Mouse (Mus musculus) liver, embryonic 11.5 days (tissue): ENCODE results near the gene Accs. TPM values are rescaled to one million over a fixed set of nuclear protein-coding genes. Genes with fewer than 3 reads are reported as not detected.

Experiments used
- ATAC-seq: fragments of 200-750 bp; cut with Nextera tagmentation; replicated peaks from 2 replicates; pipeline ENCODE4 v1.8.0; 2017; ENCODE audit warnings: moderate number of reproducible peaks, mild to moderate bottlenecking, moderate TSS enrichment, moderate library complexity; ENCODE audit not compliant: low FRiP score
- DNase-seq: peaks from one replicate; pipeline ENCODE4 v3.0.0-alpha.2; 2017; ENCODE audit warnings: low spot score
- H3K27ac ChIP-seq: fragments of 300-500 bp; sonication (generic); 2 replicates; pipeline ENCODE4 v1.5.1; 2014; ENCODE audit warnings: mild to moderate bottlenecking, low read depth, low read length, control low read depth
- H3K27me3 ChIP-seq: fragments of 300-500 bp; sonication (generic); replicated peaks from 2 replicates; pipeline ENCODE4 v1.6.1; 2014; ENCODE audit warnings: low read length, mixed read lengths; ENCODE audit not compliant: control insufficient read depth, insufficient read depth
- H3K36me3 ChIP-seq: fragments of 300-500 bp; sonication (generic); 2 replicates; pipeline ENCODE4 v1.6.1; 2014; ENCODE audit warnings: mild to moderate bottlenecking, low read length, moderate library complexity, mixed read lengths; ENCODE audit not compliant: control insufficient read depth, insufficient read depth
- H3K4me1 ChIP-seq: fragments of 300-500 bp; sonication (generic); replicated peaks from 2 replicates; pipeline ENCODE4 v1.6.1; 2014; ENCODE audit warnings: low read length, mixed read lengths; ENCODE audit not compliant: control insufficient read depth, insufficient read depth
- H3K4me2 ChIP-seq: fragments of 300-500 bp; sonication (generic); 2 replicates; pipeline ENCODE4 v1.6.1; 2014; ENCODE audit warnings: mild to moderate bottlenecking, control low read depth, moderate library complexity
- H3K4me3 ChIP-seq: fragments of 300-500 bp; sonication (generic); 2 replicates; pipeline ENCODE4 v1.5.1; 2014; ENCODE audit warnings: low read depth, low read length, control low read depth
- H3K9ac ChIP-seq: fragments of 300-500 bp; sonication (generic); 2 replicates; pipeline ENCODE4 v1.6.1; 2014; ENCODE audit warnings: low read depth, low read length, control low read depth
- H3K9me3 ChIP-seq: fragments of 300-500 bp; sonication (generic); 2 replicates; pipeline ENCODE4 v1.6.1; 2016; ENCODE audit warnings: low read length, inconsistent platforms, mixed read lengths; ENCODE audit not compliant: control insufficient read depth
- WGBS: fragments of 180-500 bp; shearing (Covaris S2); extraction: QIAGEN DNeasy Blood & Tissue Kit; methylation state at CpG from one replicate; pipeline ENCODE4 v1.1.7; 2014; 5-methylcytosine and 5-hydroxymethylcytosine counted together
- polyA plus RNA-seq: library from polyadenylated mRNA; unstranded; fragments of >200 nt; fragmentation: Nextera tagmentation; extraction: Ambion mirVana; gene quantifications from 2 replicates; pipeline ENCODE4 v1.2.1, GENCODE M21; 2014

Gene Accs
- polyA plus RNA-seq, 1 experiment from 2014 or later: 4.8 TPM

DNA sequence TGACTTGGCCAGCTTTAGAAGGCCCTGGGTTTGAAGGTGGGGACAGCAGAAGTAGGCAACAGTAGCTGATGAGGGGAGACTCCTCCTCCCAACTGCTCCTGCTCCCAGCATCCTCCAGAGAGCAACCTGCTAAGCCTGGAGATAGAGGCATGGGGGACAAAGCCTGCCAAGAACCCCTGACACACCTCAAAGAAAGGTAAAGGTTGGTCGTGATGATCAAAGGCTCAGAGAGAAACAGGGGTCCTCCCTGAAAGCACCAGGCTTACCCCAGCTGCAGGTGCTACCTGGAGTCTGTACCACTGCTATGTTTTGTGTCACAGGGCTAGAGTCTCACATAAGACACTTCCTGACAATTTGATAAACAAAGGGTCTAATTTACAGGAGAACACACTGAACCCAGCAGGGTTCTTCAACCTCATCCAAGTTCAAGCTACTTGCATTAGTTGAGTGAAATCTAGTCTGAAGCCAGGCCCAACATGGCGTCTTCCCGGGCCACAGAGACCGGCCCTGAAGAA, 21.7 kb upstream of the Accs start:
- ATAC-seq: no peak
- Histone ChIP-seq H3K27ac (no peak overlapping the region), H3K9ac (no peak overlapping the region), H3K27me3 (no peaks in the 10 kb centered on the region), H3K36me3 (no peaks in the 10 kb centered on the region), H3K4me3 (no peak overlapping the region), H3K4me1 (peaks cover 8% of the 10 kb centered on the region), H3K4me2 (no peak overlapping the region), H3K9me3 (no peaks in the 10 kb centered on the region)
- 82% methylated on average over 4 of the region's 4 CpGs for whole genome bisulfite sequencing
- DNase-seq: no peak

DNA sequence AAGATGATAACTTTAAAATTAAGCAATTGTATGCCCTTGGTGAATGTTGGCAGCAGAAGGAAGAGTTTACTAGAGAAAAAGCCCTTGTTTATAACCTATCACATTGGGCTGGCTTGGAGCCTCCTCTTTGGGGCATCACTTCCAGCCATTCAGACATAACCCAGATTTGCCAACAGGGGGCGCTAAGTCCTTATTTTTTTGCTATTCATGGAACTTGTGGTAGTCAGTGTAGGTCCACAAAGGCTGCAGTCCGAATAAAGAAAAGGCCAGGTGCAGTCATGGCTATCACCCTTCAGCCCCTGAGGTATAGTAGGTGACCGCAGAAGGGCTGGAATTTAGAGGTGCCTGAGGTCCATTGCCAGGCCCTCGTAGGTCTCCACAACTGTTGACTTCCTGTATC, 21.1 kb upstream of the Accs start:
- DNase-seq: no peak
- H3K27me3 ChIP-seq: no peaks in the 10 kb centered on the region
- no peak overlapping the region for H3K9ac ChIP-seq
- no peaks in the 10 kb centered on the region for H3K36me3 ChIP-seq
- peak; percentile 29; the same call in 1 of the 2 replicates for ATAC-seq
- WGBS: 44% methylated on average over 4 of the region's 4 CpGs
- H3K9me3 ChIP-seq: no peaks in the 10 kb centered on the region
- H3K27ac ChIP-seq: no peak overlapping the region
- H3K4me2 ChIP-seq: no peak overlapping the region
- H3K4me3 ChIP-seq: no peak overlapping the region
- peaks cover 8% of the 10 kb centered on the region for H3K4me1 ChIP-seq

DNA sequence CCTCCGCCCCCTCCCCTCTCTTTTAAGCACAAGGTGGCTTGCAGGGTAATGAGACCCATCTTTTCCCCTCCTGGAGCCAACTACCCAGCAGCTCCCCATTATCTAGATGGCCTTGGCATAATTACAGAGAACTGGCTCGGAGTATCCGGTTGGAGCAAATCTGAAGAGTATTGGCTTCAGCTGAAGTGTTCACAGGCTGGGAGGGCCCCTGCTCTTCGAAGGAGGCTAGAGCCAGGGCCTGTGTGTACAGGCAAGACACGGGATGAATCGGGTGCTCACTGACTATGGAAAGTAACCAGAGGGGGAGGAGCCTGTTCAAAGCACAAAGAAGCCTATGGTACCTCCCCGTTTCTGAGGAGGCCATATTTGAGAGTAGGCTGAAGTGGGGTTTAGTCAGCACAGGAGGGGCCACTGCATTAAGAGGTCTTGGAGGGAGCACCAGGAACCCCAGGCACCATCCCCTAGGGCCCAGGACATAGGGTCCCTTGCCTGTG, 19.4 kb upstream of the Accs start, which contains the start of gene Accsl:
Gene Accsl, minus strand, starts transcription at position 51 of the 494 bp plus-strand sequence.
- WGBS: 69% methylated on average over 7 of the region's 7 CpGs
- Histone ChIP-seq H3K27ac (no peak within 1 kb of the TSS), H3K4me3 (no peak within 1 kb of the TSS), H3K4me2 (no peak within 1 kb of the TSS), H3K4me1 (peaks cover 8% of the 10 kb centered on the region), H3K27me3 (no peaks in the 10 kb centered on the region), H3K9ac (no peak within 1 kb of the TSS), H3K36me3 (no peaks in the 10 kb centered on the region), H3K9me3 (no peaks in the 10 kb centered on the region)
- DNase-seq (no peak), ATAC-seq (no peak)

DNA sequence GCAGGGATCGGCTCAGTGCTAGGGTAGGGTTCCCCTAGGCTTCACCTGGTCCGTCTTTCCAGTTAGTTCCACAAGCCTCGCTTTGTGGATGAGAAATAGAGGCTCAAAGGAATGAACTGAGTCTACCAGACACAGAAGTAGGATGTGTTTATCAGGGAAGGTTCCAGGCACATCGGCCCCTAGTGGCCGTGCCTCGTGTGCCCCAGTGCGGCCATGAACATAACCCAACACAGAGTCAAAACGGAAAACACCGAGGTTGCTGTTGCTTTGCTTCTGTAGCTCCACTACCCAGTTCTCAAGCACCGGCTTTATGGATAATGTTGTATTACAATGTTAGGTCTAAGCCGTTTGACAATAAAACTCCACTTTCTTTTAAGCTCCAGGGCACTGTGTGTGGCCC, 18.8 kb upstream of the Accs start:
- Histone ChIP-seq H3K27me3 (no peaks in the 10 kb centered on the region), H3K36me3 (no peaks in the 10 kb centered on the region), H3K9ac (no peak overlapping the region), H3K4me2 (no peak overlapping the region), H3K9me3 (no peaks in the 10 kb centered on the region), H3K4me1 (peaks cover 3% of the 10 kb centered on the region), H3K27ac (no peak overlapping the region), H3K4me3 (no peak overlapping the region)
- DNase-seq: no peak
- 80% methylated on average over 11 of the region's 11 CpGs for WGBS
- ATAC-seq: no peak

DNA sequence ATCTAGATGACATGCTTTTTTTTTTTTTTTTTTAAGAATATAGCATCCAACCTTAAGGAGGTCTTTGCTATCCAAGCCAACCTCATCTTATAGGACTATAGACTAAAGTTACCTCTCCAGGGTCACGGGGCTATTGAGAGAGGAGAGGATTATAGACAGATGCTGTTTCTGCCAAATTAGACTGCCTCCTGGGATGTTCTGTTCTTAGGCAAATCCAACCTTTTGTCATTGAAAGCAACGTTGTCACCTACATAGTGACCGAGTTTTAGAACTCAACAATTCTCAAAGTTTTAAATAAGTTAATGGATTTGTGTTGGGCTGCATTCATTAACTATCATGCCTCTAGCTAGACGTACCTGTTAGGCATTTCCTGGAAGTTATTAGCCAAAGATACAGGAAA, 13.5 kb upstream of the Accs start:
- Histone ChIP-seq H3K27me3 (no peaks in the 10 kb centered on the region; the same call in 1 of the 2 replicates), H3K9ac (no peak overlapping the region), H3K27ac (no peak overlapping the region), H3K4me1 (no peaks in the 10 kb centered on the region), H3K36me3 (no peaks in the 10 kb centered on the region), H3K4me2 (no peak overlapping the region), H3K9me3 (no peaks in the 10 kb centered on the region), H3K4me3 (no peak overlapping the region)
- WGBS: 74% methylated on average over 4 of the region's 4 CpGs
- no peak for ATAC-seq
- DNase-seq: no peak

DNA sequence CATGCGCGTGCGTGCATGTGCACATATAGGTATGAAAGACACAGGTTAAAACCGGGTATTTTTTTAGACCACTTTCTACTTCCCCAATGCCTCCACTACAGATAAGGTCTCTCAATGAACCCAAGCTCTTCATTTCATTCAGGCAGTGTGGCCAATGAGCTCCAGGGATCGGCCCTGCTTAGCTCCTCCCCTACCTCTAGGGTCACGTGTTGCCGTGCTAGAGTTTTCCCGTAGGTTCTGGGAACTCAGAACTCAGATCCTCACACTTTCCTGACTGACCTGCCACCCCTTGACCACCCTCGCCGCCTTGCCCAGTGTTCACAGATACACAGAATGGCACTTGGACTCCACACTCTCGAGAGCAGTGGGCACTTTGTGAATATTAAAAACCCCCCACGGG, 9.1 kb upstream of the Accs start:
- no peak for ATAC-seq
- H3K36me3 ChIP-seq: no peaks in the 10 kb centered on the region
- H3K4me2 ChIP-seq: no peak overlapping the region
- H3K27ac ChIP-seq: no peak overlapping the region
- H3K4me3 ChIP-seq: no peak overlapping the region
- DNase-seq: no peak
- no peaks in the 10 kb centered on the region; the same call in 1 of the 2 replicates for H3K27me3 ChIP-seq
- no peak overlapping the region for H3K9ac ChIP-seq
- H3K9me3 ChIP-seq: no peaks in the 10 kb centered on the region
- H3K4me1 ChIP-seq: no peaks in the 10 kb centered on the region
- 70% methylated on average over 12 of the region's 12 CpGs for WGBS

DNA sequence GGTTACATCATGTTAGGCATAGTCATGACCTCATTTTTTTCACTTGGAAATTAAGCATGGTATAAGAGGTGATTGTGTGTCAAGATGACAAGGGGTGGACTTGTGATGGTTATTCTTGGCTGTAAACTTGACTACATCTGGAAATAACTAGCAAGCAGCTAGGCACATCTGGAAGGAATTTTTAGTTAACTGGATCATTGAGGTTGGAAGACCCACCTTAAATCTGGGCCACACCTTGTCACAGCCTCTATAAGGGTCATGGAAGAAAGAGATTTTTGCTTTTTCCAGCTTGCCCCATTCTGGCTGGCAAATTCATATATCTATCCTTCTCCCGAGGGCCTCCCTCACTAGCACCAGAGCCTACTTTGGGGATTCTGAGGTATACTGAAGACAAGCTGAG, 1.6 kb upstream of the Accs start:
- Histone ChIP-seq H3K27me3 (no peaks in the 10 kb centered on the region), H3K4me3 (no peak overlapping the region), H3K27ac (no peak overlapping the region), H3K9ac (no peak overlapping the region), H3K36me3 (no peaks in the 10 kb centered on the region), H3K4me1 (peaks cover 8% of the 10 kb centered on the region), H3K4me2 (no peak overlapping the region), H3K9me3 (no peaks in the 10 kb centered on the region)
- 70% methylated on average over 1 of the region's 1 CpGs for WGBS
- DNase-seq (no peak), ATAC-seq (no peak)

DNA sequence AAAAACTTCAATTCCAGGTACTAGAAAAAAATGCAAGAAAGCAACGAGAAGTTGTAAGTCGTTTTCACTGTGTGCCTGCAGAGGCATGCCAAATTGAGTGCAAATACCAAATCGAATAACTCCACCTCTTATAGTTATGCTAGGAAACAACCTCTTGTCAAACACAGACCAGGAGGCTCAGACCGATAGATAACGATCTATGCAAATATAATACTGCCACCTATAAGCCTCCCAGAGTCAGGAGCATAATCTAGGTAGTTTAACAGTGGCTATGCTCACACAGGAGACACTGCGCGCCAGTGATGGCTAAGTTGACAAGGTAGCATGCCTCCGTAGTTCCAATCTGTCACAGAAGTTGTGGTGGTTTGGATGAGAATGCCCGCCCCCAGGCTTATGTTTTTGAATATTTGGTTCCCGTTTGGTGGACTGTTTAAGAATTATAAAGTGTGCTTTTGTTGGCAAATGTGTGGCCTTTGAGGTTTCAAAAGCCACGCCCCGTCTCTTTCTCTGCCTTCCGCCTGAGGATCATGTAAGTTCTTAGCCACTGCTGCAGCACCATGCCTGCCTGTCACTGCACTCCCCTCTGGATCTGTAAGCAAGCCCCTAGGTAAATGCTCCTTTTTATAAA, 688 bp upstream of the Accs start:
- H3K36me3 ChIP-seq: no peaks in the 10 kb centered on the region
- peak overlapping the region; percentile 76 for H3K4me2 ChIP-seq
- ATAC-seq (no peak), DNase-seq (no peak)
- no peaks in the 10 kb centered on the region for H3K27me3 ChIP-seq
- no peak overlapping the region for H3K9ac ChIP-seq
- 39% methylated on average over 13 of the region's 13 CpGs for WGBS
- H3K27ac ChIP-seq: no peak overlapping the region
- no peak overlapping the region for H3K4me3 ChIP-seq
- H3K9me3 ChIP-seq: no peaks in the 10 kb centered on the region
- H3K4me1 ChIP-seq: peaks cover 8% of the 10 kb centered on the region

DNA sequence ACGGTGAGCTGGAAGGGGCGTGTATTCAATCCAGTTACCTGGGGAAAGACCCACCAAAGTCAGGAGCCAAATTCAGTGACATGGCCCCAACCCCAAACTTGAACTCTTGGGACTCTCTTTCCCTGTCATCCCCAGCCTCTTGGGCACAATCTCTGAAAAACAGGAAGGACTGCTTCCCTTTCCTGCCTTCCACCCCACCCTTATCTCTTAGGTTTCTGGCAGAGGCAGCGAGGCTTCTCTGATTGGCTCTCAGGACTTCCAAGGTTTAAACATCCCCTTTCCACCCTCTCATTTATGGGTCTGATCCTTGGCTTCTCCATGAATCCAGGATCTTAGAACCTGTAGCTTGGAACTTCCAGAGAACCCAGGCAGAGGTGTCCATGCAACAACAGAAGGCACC, 8.4 kb downstream of the Accs start:
- H3K4me2 ChIP-seq: no peak overlapping the region
- H3K36me3 ChIP-seq: peaks cover 10% of the 10 kb centered on the region
- H3K4me1 ChIP-seq: no peaks in the 10 kb centered on the region; the same call in 1 of the 2 replicates
- no peak overlapping the region for H3K9ac ChIP-seq
- 79% methylated on average over 3 of the region's 3 CpGs for WGBS
- ATAC-seq (no peak), DNase-seq (no peak)
- H3K27ac ChIP-seq: no peak overlapping the region
- no peak overlapping the region for H3K4me3 ChIP-seq
- no peaks in the 10 kb centered on the region for H3K9me3 ChIP-seq
- H3K27me3 ChIP-seq: no peaks in the 10 kb centered on the region
